Mouse (Mus musculus) liver, postnatal 0 days (tissue): ENCODE results near the gene Dchs1. TPM values are rescaled to one million over a fixed set of nuclear protein-coding genes. Genes with fewer than 3 reads are reported as not detected.
A peak's percentile ranks its signal among the peaks of the same experiment; 100 is the strongest.

ENCODE experiments used
- ATAC-seq: fragments of 200-750 bp; cut with Nextera tagmentation; 2 replicates; pipeline ENCODE4 v1.8.0; 2017; ENCODE audit warnings: mild to moderate bottlenecking, moderate library complexity
- DNase-seq: peaks from one replicate; pipeline ENCODE4 v3.0.0-alpha.2; 2016
- H3K27ac ChIP-seq: fragments of 300-500 bp; sonication (generic); 2 replicates; pipeline ENCODE4 v1.5.1; 2014; ENCODE audit warnings: antibody characterized with exemption, moderate library complexity, mild to moderate bottlenecking, low read depth
- H3K27me3 ChIP-seq: fragments of 300-500 bp; sonication (generic); 2 replicates; pipeline ENCODE4 v1.6.1; 2014; ENCODE audit warnings: low read length, control low read depth, mixed read lengths; ENCODE audit not compliant: insufficient read depth
- H3K36me3 ChIP-seq: fragments of 300-500 bp; sonication (generic); replicated peaks from 2 replicates; pipeline ENCODE4 v1.6.1; 2014; ENCODE audit warnings: mild to moderate bottlenecking, control low read depth, low read length, moderate library complexity, mixed read lengths; ENCODE audit not compliant: insufficient read depth
- H3K4me1 ChIP-seq: fragments of 300-500 bp; sonication (generic); 2 replicates; pipeline ENCODE4 v1.6.1; 2014; ENCODE audit warnings: antibody characterized with exemption, mild to moderate bottlenecking, control low read depth; ENCODE audit not compliant: insufficient read depth
- H3K4me2 ChIP-seq: fragments of 300-500 bp; sonication (generic); 2 replicates; pipeline ENCODE4 v1.6.1; 2014; ENCODE audit warnings: low read depth, mild to moderate bottlenecking, low read length, moderate library complexity, mixed read lengths
- H3K4me3 ChIP-seq: fragments of 300-500 bp; sonication (generic); 2 replicates; pipeline ENCODE4 v1.5.1; 2014; ENCODE audit warnings: low read depth, low read length
- H3K9ac ChIP-seq: fragments of 300-500 bp; sonication (generic); replicated peaks from 2 replicates; pipeline ENCODE4 v1.6.1; 2014; ENCODE audit warnings: mild to moderate bottlenecking, moderate library complexity
- H3K9me3 ChIP-seq: fragments of 300-500 bp; sonication (generic); 2 replicates; pipeline ENCODE4 v1.6.1; 2016; ENCODE audit warnings: mild to moderate bottlenecking, control low read depth, low read length, mixed read lengths
- CTCF ChIP-seq: sonication (generic); IDR thresholded peaks from 2 replicates; pipeline ENCODE4 v1.5.1; 2016; ENCODE audit warnings: antibody characterized with exemption, low read depth
- EP300 ChIP-seq: IDR thresholded peaks from 2 replicates; pipeline ENCODE4 v1.6.1; 2016; ENCODE audit warnings: antibody characterized with exemption, low read depth, mild to moderate bottlenecking
- WGBS: fragments of 180-500 bp; shearing (Covaris S2); extraction: QIAGEN DNeasy Blood & Tissue Kit; methylation state at CpG from one replicate; pipeline ENCODE4 v1.1.7; 2014; ENCODE audit not compliant: insufficient replicate concordance; 5-methylcytosine and 5-hydroxymethylcytosine counted together
- polyA plus RNA-seq: library from polyadenylated mRNA; unstranded; fragments of >200 nt; fragmentation: Nextera tagmentation; extraction: Ambion mirVana; gene quantifications from 2 replicates; pipeline ENCODE4 v1.2.1, GENCODE M21; 2015

Dchs1 gene
- polyA plus RNA-seq, 1 experiment from 2014 or later: 0.58 TPM

- ATAC-seq: no peak
- Histone ChIP-seq H3K27me3 (no peaks in the 10 kb centered on the region), H3K4me3 (no peak overlapping the region), H3K27ac (peak overlapping the region; percentile 63), H3K9ac (no peak overlapping the region), H3K4me2 (no peak overlapping the region), H3K36me3 (peaks cover 8% of the 10 kb centered on the region), H3K9me3 (no peaks in the 10 kb centered on the region), H3K4me1 (peaks cover 21% of the 10 kb centered on the region)
- DNase-seq: no peak
- 77% methylated on average over 5 of the region's 5 CpGs for WGBS
- no peak for TF ChIP-seq CTCF
- TF ChIP-seq EP300: no peak
Measured at GRCm38 (mm10) chr7:105806125-105806524, 18.7 kb upstream of the Dchs1 start.

DNA sequence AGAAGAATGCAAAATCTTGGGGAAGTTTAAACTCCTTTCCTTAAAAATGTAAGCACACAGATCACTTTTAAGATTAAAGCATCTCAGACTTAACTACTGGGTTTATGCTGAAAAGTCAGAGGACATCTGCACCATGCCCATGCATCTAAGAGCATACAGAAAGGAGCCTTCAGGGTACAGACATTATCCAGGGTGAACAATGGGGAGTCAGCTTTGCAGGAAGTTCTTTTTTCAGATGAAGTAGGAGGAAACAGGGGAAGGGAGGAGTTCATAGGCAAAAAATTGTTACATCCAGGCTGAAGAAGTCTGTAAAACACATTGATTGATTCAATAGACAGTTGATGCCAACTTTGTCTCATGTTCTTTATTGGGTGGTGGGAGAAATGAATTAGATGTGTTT is 16.0 kb upstream of the Dchs1 start:
- H3K27me3 ChIP-seq: no peaks in the 10 kb centered on the region
- DNase-seq: no peak
- TF ChIP-seq CTCF: no peak
- no peak for TF ChIP-seq EP300
- H3K4me3 ChIP-seq: no peak overlapping the region
- 0 out of 2 replicates have a peak, but pooled peaks cover 3% of the 10 kb centered on the region for H3K4me1 ChIP-seq
- H3K27ac ChIP-seq: 0 out of 2 replicates have a peak overlapping the region, but pooled peaks have one; percentile 11
- no peak for ATAC-seq
- no peaks in the 10 kb centered on the region; the same call in 1 of the 2 replicates for H3K36me3 ChIP-seq
- no peaks in the 10 kb centered on the region for H3K9me3 ChIP-seq
- H3K9ac ChIP-seq: no peak overlapping the region
- H3K4me2 ChIP-seq: no peak overlapping the region

GRCm38 (mm10) chr7:105802771-105803170 is 15.3 kb upstream of the Dchs1 start:
- 24% methylated on average over 1 of the region's 1 CpGs for WGBS
- DNase-seq (no peak), ATAC-seq (no peak)
- Histone ChIP-seq H3K9ac (no peak overlapping the region), H3K4me2 (no peak overlapping the region), H3K27me3 (no peaks in the 10 kb centered on the region), H3K27ac (no peak overlapping the region), H3K4me3 (no peak overlapping the region), H3K9me3 (no peaks in the 10 kb centered on the region), H3K36me3 (no peaks in the 10 kb centered on the region), H3K4me1 (0 out of 2 replicates have a peak, but pooled peaks cover 3% of the 10 kb centered on the region)
- no peak for TF ChIP-seq EP300
- TF ChIP-seq CTCF: no peak

DNA sequence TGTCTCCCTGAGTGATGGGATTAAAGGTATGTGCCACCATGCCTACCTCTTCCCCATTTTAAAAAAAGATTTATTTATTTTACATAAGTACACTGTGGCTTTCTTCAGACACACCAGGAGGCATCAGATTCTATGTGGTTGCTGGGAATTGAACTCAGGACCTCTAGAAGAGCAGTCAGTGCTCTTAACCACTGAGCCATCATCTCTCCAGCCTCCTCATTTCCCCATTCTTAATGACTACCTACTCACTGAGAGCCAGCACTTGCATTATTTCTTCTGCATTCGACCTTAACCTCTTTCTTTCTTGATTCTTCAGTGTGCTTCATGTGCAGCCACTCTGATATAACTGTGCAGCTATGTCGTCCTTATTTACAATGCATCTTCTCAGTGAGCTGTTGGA is 14.9 kb upstream of the Dchs1 start:
- Histone ChIP-seq H3K27ac (no peak overlapping the region), H3K9me3 (no peaks in the 10 kb centered on the region), H3K4me1 (0 out of 2 replicates have a peak, but pooled peaks cover 3% of the 10 kb centered on the region), H3K4me2 (no peak overlapping the region), H3K4me3 (no peak overlapping the region), H3K9ac (no peak overlapping the region), H3K36me3 (no peaks in the 10 kb centered on the region), H3K27me3 (no peaks in the 10 kb centered on the region)
- no peak for DNase-seq
- no peak for TF ChIP-seq CTCF
- TF ChIP-seq EP300: no peak
- WGBS: 37% methylated on average over 2 of the region's 2 CpGs
- no peak for ATAC-seq

- no peak overlapping the region for H3K4me3 ChIP-seq
- no peak overlapping the region for H3K4me2 ChIP-seq
- no peak overlapping the region for H3K9ac ChIP-seq
- no peaks in the 10 kb centered on the region for H3K27me3 ChIP-seq
- TF ChIP-seq EP300 (no peak), CTCF (no peak)
- H3K9me3 ChIP-seq: no peaks in the 10 kb centered on the region
- H3K36me3 ChIP-seq: no peaks in the 10 kb centered on the region
- WGBS: 70% methylated on average over 3 of the region's 3 CpGs
- ATAC-seq (no peak), DNase-seq (no peak)
- H3K4me1 ChIP-seq: no peaks in the 10 kb centered on the region
- no peak overlapping the region for H3K27ac ChIP-seq
Measured at GRCm38 (mm10) chr7:105796972-105797371, 9.5 kb upstream of the Dchs1 start.

GRCm38 (mm10) chr7:105795759-105796366 is 8.4 kb upstream of the Dchs1 start:
- H3K4me1 ChIP-seq: no peaks in the 10 kb centered on the region
- no peaks in the 10 kb centered on the region for H3K36me3 ChIP-seq
- ATAC-seq (no peak), DNase-seq (no peak)
- 29% methylated on average over 7 of the region's 7 CpGs for WGBS
- no peak overlapping the region for H3K4me2 ChIP-seq
- H3K9ac ChIP-seq: no peak overlapping the region
- no peaks in the 10 kb centered on the region for H3K27me3 ChIP-seq
- no peaks in the 10 kb centered on the region for H3K9me3 ChIP-seq
- no peak overlapping the region for H3K4me3 ChIP-seq
- H3K27ac ChIP-seq: no peak overlapping the region
- TF ChIP-seq EP300 (no peak), CTCF (peak; percentile 37)
